Mouse (Mus musculus) limb, embryonic 12.5 days (tissue): ENCODE results near the gene Dock1. TPM values are rescaled to one million over a fixed set of nuclear protein-coding genes. Genes with fewer than 3 reads are reported as not detected.
A peak's percentile ranks its signal among the peaks of the same experiment; 100 is the strongest.

ENCODE experiments used
- ATAC-seq: fragments of 200-750 bp; cut with Nextera tagmentation; 2 replicates; pipeline ENCODE4 v1.8.0; 2017; ENCODE audit warnings: low read depth, moderate TSS enrichment; ENCODE audit not compliant: insufficient number of reproducible peaks, insufficient read depth, low FRiP score, low TSS enrichment
- H3K27ac ChIP-seq: fragments of 300-500 bp; sonication (generic); 2 replicates; pipeline ENCODE4 v1.5.1; 2016; ENCODE audit warnings: mild to moderate bottlenecking, moderate library complexity
- H3K27me3 ChIP-seq: fragments of 300-500 bp; sonication (generic); 2 replicates; pipeline ENCODE4 v1.6.1; 2016; ENCODE audit warnings: mild to moderate bottlenecking, moderate library complexity
- H3K36me3 ChIP-seq: fragments of 300-500 bp; sonication (generic); 2 replicates; pipeline ENCODE4 v1.6.1; 2016; ENCODE audit warnings: mild to moderate bottlenecking, moderate library complexity
- H3K4me1 ChIP-seq: fragments of 300-500 bp; sonication (generic); replicated peaks from 2 replicates; pipeline ENCODE4 v1.6.1; 2016
- H3K4me2 ChIP-seq: fragments of 300-500 bp; sonication (generic); 2 replicates; pipeline ENCODE4 v1.6.1; 2016; ENCODE audit warnings: mild to moderate bottlenecking, moderate library complexity
- H3K4me3 ChIP-seq: fragments of 300-500 bp; sonication (generic); replicated peaks from 2 replicates; pipeline ENCODE4 v1.5.1; 2016; ENCODE audit warnings: mild to moderate bottlenecking
- H3K9ac ChIP-seq: fragments of 300-500 bp; sonication (generic); replicated peaks from 2 replicates; pipeline ENCODE4 v1.6.1; 2016; ENCODE audit warnings: mild to moderate bottlenecking, moderate library complexity
- H3K9me3 ChIP-seq: fragments of 300-500 bp; sonication (generic); 2 replicates; pipeline ENCODE4 v1.6.1; 2016; ENCODE audit warnings: mild to moderate bottlenecking, moderate library complexity
- WGBS: fragments of 180-500 bp; shearing (Covaris S2); methylation state at CpG from one replicate; pipeline ENCODE4 v1.1.7; 2016; 5-methylcytosine and 5-hydroxymethylcytosine counted together
- polyA plus RNA-seq: library from polyadenylated mRNA; unstranded; fragments of >200 nt; fragmentation: Nextera tagmentation; extraction: Ambion mirVana; gene quantifications from 2 replicates; pipeline ENCODE4 v1.2.1, GENCODE M21; 2016

The Dock1 gene
- polyA plus RNA-seq, 1 experiment from 2014 or later: 47.9 TPM

- ATAC-seq: no peak
- Histone ChIP-seq H3K4me2 (no peak overlapping the region), H3K4me3 (no peak overlapping the region), H3K36me3 (peaks cover 29% of the 10 kb centered on the region), H3K9me3 (no peaks in the 10 kb centered on the region), H3K4me1 (no peaks in the 10 kb centered on the region), H3K9ac (no peak overlapping the region), H3K27ac (no peak overlapping the region), H3K27me3 (no peaks in the 10 kb centered on the region)
- WGBS: 92% methylated on average over 7 of the region's 7 CpGs
Measured at GRCm38 (mm10) chr7:135101921-135102320, 431.5 kb downstream of the Dock1 start.

GRCm38 (mm10) chr7:135106536-135106935 lies 436.1 kb downstream of the Dock1 start:
- no peak overlapping the region for H3K27ac ChIP-seq
- H3K36me3 ChIP-seq: peaks cover 43% of the 10 kb centered on the region
- no peak for ATAC-seq
- no peak overlapping the region for H3K4me3 ChIP-seq
- H3K4me1 ChIP-seq: no peaks in the 10 kb centered on the region
- WGBS: 61% methylated on average over 3 of the region's 3 CpGs
- no peak overlapping the region for H3K9ac ChIP-seq
- H3K4me2 ChIP-seq: no peak overlapping the region
- H3K9me3 ChIP-seq: no peaks in the 10 kb centered on the region
- no peaks in the 10 kb centered on the region for H3K27me3 ChIP-seq

- Histone ChIP-seq H3K36me3 (peaks cover 44% of the 10 kb centered on the region), H3K27ac (no peak overlapping the region), H3K4me2 (no peak overlapping the region), H3K4me1 (no peaks in the 10 kb centered on the region), H3K4me3 (no peak overlapping the region), H3K9ac (no peak overlapping the region), H3K9me3 (no peaks in the 10 kb centered on the region), H3K27me3 (no peaks in the 10 kb centered on the region)
- no peak for ATAC-seq
- 93% methylated on average over 1 of the region's 1 CpGs for WGBS
Measured at GRCm38 (mm10) chr7:135110307-135110706, 439.9 kb downstream of the Dock1 start.

- Histone ChIP-seq H3K36me3 (peaks cover 42% of the 10 kb centered on the region), H3K9me3 (no peaks in the 10 kb centered on the region), H3K27me3 (no peaks in the 10 kb centered on the region), H3K27ac (no peak overlapping the region), H3K4me3 (no peak overlapping the region), H3K4me1 (no peaks in the 10 kb centered on the region), H3K9ac (no peak overlapping the region), H3K4me2 (no peak overlapping the region)
- ATAC-seq: no peak
- 86% methylated on average over 10 of the region's 10 CpGs for WGBS
Measured at GRCm38 (mm10) chr7:135125296-135126065, 455.0 kb downstream of the Dock1 start.

- no peaks in the 10 kb centered on the region for H3K27me3 ChIP-seq
- no peak overlapping the region for H3K4me3 ChIP-seq
- no peaks in the 10 kb centered on the region; the same call in 1 of the 2 replicates for H3K4me1 ChIP-seq
- H3K4me2 ChIP-seq: no peak overlapping the region
- no peak overlapping the region for H3K27ac ChIP-seq
- 74% methylated on average over 4 of the region's 4 CpGs for WGBS
- H3K9me3 ChIP-seq: no peaks in the 10 kb centered on the region
- H3K36me3 ChIP-seq: peaks cover 37% of the 10 kb centered on the region; the same call in 1 of the 2 replicates
- ATAC-seq: no peak
- no peak overlapping the region for H3K9ac ChIP-seq
Measured at GRCm38 (mm10) chr7:135132461-135132860, 462.0 kb downstream of the Dock1 start.

- peaks cover 51% of the 10 kb centered on the region; the same call in 1 of the 2 replicates for H3K36me3 ChIP-seq
- H3K4me3 ChIP-seq: no peak overlapping the region
- H3K4me2 ChIP-seq: no peak overlapping the region
- no peaks in the 10 kb centered on the region for H3K9me3 ChIP-seq
- H3K9ac ChIP-seq: no peak overlapping the region
- H3K27me3 ChIP-seq: no peaks in the 10 kb centered on the region
- no peak for ATAC-seq
- H3K4me1 ChIP-seq: no peaks in the 10 kb centered on the region; the same call in 1 of the 2 replicates
- WGBS: 69% methylated on average over 12 of the region's 12 CpGs
- 0 out of 2 replicates have a peak overlapping the region, but pooled peaks have one; percentile 5 for H3K27ac ChIP-seq
Measured at GRCm38 (mm10) chr7:135134619-135135018, 464.2 kb downstream of the Dock1 start.

GRCm38 (mm10) chr7:135139153-135139612 lies 468.7 kb downstream of the Dock1 start:
- 53% methylated on average over 5 of the region's 5 CpGs for WGBS

GRCm38 (mm10) chr7:135144731-135145130 lies 474.3 kb downstream of the Dock1 start:
- no peak overlapping the region for H3K27ac ChIP-seq
- no peak overlapping the region for H3K4me3 ChIP-seq
- no peak overlapping the region for H3K4me2 ChIP-seq
- peaks cover 83% of the 10 kb centered on the region for H3K36me3 ChIP-seq
- no peaks in the 10 kb centered on the region for H3K27me3 ChIP-seq
- no peaks in the 10 kb centered on the region for H3K4me1 ChIP-seq
- 96% methylated on average over 4 of the region's 4 CpGs for WGBS
- no peak for ATAC-seq
- no peaks in the 10 kb centered on the region for H3K9me3 ChIP-seq
- no peak overlapping the region for H3K9ac ChIP-seq

More at GRCm38 (mm10) chr7:135139153-135139612, 468.7 kb downstream of the Dock1 start:
- Histone ChIP-seq H3K4me1 (no peaks in the 10 kb centered on the region; the same call in 1 of the 2 replicates), H3K4me3 (no peak overlapping the region), H3K36me3 (peaks cover 71% of the 10 kb centered on the region), H3K9ac (no peak overlapping the region), H3K27ac (no peak overlapping the region), H3K4me2 (no peak overlapping the region), H3K9me3 (no peaks in the 10 kb centered on the region), H3K27me3 (no peaks in the 10 kb centered on the region)
- ATAC-seq: no peak

GRCm38 (mm10) chr7:135150926-135151325 lies 480.5 kb downstream of the Dock1 start:
- no peak overlapping the region for H3K4me3 ChIP-seq
- H3K27me3 ChIP-seq: no peaks in the 10 kb centered on the region
- H3K9me3 ChIP-seq: no peaks in the 10 kb centered on the region
- no peaks in the 10 kb centered on the region for H3K4me1 ChIP-seq
- ATAC-seq: no peak
- H3K4me2 ChIP-seq: no peak overlapping the region
- no peak overlapping the region for H3K27ac ChIP-seq
- no peak overlapping the region for H3K9ac ChIP-seq
- peaks cover 65% of the 10 kb centered on the region for H3K36me3 ChIP-seq
- 93% methylated on average over 2 of the region's 2 CpGs for WGBS

- Histone ChIP-seq H3K4me3 (no peak overlapping the region), H3K4me1 (peaks cover 13% of the 10 kb centered on the region; the same call in 1 of the 2 replicates), H3K27ac (no peak overlapping the region), H3K36me3 (peaks cover 35% of the 10 kb centered on the region), H3K27me3 (no peaks in the 10 kb centered on the region), H3K4me2 (no peak overlapping the region), H3K9me3 (no peaks in the 10 kb centered on the region), H3K9ac (no peak overlapping the region)
- no peak; the same call in 1 of the 2 replicates for ATAC-seq
- whole genome bisulfite sequencing: 25% methylated on average over 5 of the region's 5 CpGs
Measured at GRCm38 (mm10) chr7:135157571-135157970, 487.1 kb downstream of the Dock1 start.

- Histone ChIP-seq H3K9me3 (no peaks in the 10 kb centered on the region), H3K4me3 (no peak overlapping the region), H3K36me3 (peaks cover 34% of the 10 kb centered on the region), H3K4me1 (peaks cover 13% of the 10 kb centered on the region; the same call in 1 of the 2 replicates), H3K9ac (no peak overlapping the region), H3K27ac (no peak overlapping the region), H3K4me2 (no peak overlapping the region), H3K27me3 (no peaks in the 10 kb centered on the region)
- 92% methylated on average over 10 of the region's 10 CpGs for WGBS
- ATAC-seq: no peak
Measured at GRCm38 (mm10) chr7:135158381-135158780, 487.9 kb downstream of the Dock1 start.
